Mouse (Mus musculus) neural tube, embryonic 13.5 days (tissue): ENCODE data around the gene Lsamp. TPM values are rescaled to one million over a fixed set of nuclear protein-coding genes. Genes with fewer than 3 reads are reported as not detected.

Experiments used
- ATAC-seq: fragments of 200-750 bp; cut with Nextera tagmentation; 2 replicates; pipeline ENCODE4 v1.8.0; 2017; ENCODE audit warnings: low read depth, mild to moderate bottlenecking, moderate TSS enrichment, moderate library complexity
- H3K27ac ChIP-seq: fragments of 300-500 bp; sonication (generic); replicated peaks from 2 replicates; pipeline ENCODE4 v1.5.1; 2015; ENCODE audit warnings: moderate library complexity, mild to moderate bottlenecking, inconsistent platforms
- H3K27me3 ChIP-seq: fragments of 300-500 bp; sonication (generic); 2 replicates; pipeline ENCODE4 v1.6.1; 2015; ENCODE audit warnings: mild to moderate bottlenecking, inconsistent platforms
- H3K36me3 ChIP-seq: fragments of 300-500 bp; sonication (generic); 2 replicates; pipeline ENCODE4 v1.6.1; 2015; ENCODE audit warnings: mild to moderate bottlenecking, inconsistent platforms
- H3K4me1 ChIP-seq: fragments of 300-500 bp; sonication (generic); replicated peaks from 2 replicates; pipeline ENCODE4 v1.6.1; 2015; ENCODE audit warnings: inconsistent platforms
- H3K4me2 ChIP-seq: fragments of 300-500 bp; sonication (generic); 2 replicates; pipeline ENCODE4 v1.6.1; 2015; ENCODE audit warnings: inconsistent platforms, mild to moderate bottlenecking, moderate library complexity
- H3K4me3 ChIP-seq: fragments of 300-500 bp; sonication (generic); 2 replicates; pipeline ENCODE4 v1.5.1; 2015; ENCODE audit warnings: mild to moderate bottlenecking, inconsistent platforms
- H3K9ac ChIP-seq: fragments of 300-500 bp; sonication (generic); 2 replicates; pipeline ENCODE4 v1.6.1; 2015; ENCODE audit warnings: moderate library complexity, mild to moderate bottlenecking, inconsistent platforms
- H3K9me3 ChIP-seq: fragments of 300-500 bp; sonication (generic); 2 replicates; pipeline ENCODE4 v1.6.1; 2016; ENCODE audit warnings: inconsistent platforms
- WGBS: fragments of 180-500 bp; shearing (Covaris S2); methylation state at CpG from one replicate; pipeline ENCODE4 v1.1.7; 2015; 5-methylcytosine and 5-hydroxymethylcytosine counted together
- polyA plus RNA-seq: library from polyadenylated mRNA; unstranded; fragments of >200 nt; fragmentation: Nextera tagmentation; extraction: Ambion mirVana; gene quantifications from 2 replicates; pipeline ENCODE4 v1.2.1, GENCODE M21; 2015

Lsamp gene
- polyA plus RNA-seq, 1 experiment from 2014 or later = 56.5 TPM

DNA sequence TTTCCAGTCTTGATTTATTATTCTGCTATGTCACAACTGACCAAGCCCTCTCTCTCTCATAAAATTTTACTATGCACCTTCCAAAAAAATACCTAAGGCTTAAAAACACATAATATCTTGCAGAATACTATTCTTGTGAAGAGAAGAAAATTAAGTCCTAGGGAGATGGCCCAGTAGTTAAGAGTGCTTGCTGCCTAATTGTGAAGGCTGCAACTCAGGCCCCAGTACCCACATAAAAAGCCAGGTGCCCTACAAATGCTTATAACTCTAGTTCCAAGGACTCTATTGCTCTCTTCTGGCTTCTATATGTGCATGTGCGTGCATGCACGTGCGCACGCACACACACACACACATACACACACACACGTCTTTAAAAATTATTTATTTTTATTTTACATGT lies 1225.9 kb downstream of the Lsamp start:
- Histone ChIP-seq H3K4me1 (no peaks in the 10 kb centered on the region; the same call in 1 of the 2 replicates), H3K27ac (no peak overlapping the region), H3K27me3 (no peaks in the 10 kb centered on the region), H3K36me3 (no peaks in the 10 kb centered on the region), H3K4me2 (no peak overlapping the region), H3K9me3 (no peaks in the 10 kb centered on the region), H3K4me3 (no peak overlapping the region), H3K9ac (no peak overlapping the region)
- 94% methylated on average over 5 of the region's 5 CpGs for WGBS
- no peak for ATAC-seq

DNA sequence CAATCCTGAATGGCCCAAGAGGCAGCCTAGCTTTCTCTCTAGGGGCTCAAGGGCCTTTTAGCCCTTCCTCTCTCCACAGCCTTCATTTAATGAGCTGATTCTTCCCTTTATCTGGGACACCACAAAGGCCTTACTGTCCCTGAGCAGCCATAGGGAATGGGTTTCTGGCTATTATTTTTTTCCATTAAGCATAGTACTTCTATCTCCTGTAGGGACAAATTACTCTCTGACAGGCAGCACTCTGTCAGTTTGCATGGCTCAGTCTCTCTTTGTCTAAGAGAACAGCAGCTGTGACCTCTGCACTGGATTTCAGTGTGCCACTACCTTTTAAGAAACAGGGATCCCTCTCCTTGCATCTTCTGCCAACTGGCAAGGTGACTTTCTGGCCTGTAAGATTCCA lies 1251.7 kb downstream of the Lsamp start:
- peak overlapping the region; percentile 14; the same call in 1 of the 2 replicates for H3K27ac ChIP-seq

DNA sequence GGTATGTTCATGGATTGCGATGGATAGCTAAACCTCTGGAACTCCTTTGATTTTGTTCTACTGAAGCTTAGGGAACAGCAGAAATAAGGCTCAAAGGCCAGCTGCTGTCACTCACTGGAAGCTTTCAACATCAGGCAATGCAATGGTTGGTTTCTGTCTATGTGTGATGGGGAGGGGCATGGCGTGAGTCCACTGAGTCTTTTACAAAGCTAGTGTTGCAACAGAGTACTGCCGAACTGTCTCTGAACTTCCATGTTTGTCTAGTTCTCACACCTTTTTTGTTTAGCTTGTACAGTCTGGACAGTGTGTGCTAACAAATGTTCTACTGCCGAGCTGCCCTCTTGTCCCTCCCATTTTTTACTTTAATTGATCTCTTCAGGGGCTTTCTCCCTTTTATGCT lies 1258.7 kb downstream of the Lsamp start:
- no peak overlapping the region for H3K9ac ChIP-seq
- H3K27ac ChIP-seq = no peak overlapping the region
- H3K9me3 ChIP-seq = no peaks in the 10 kb centered on the region
- H3K27me3 ChIP-seq = no peaks in the 10 kb centered on the region
- H3K4me1 ChIP-seq = no peaks in the 10 kb centered on the region
- H3K4me3 ChIP-seq = no peak overlapping the region
- no peak overlapping the region for H3K4me2 ChIP-seq
- no peak for ATAC-seq
- 70% methylated on average over 4 of the region's 4 CpGs for WGBS
- no peaks in the 10 kb centered on the region for H3K36me3 ChIP-seq

More for the DNA sequence above, 1251.7 kb downstream of the Lsamp start:
- Histone ChIP-seq H3K9me3 (no peaks in the 10 kb centered on the region), H3K36me3 (no peaks in the 10 kb centered on the region), H3K4me1 (no peaks in the 10 kb centered on the region), H3K9ac (no peak overlapping the region), H3K4me2 (no peak overlapping the region), H3K4me3 (no peak overlapping the region), H3K27me3 (no peaks in the 10 kb centered on the region)
- no peak for ATAC-seq

DNA sequence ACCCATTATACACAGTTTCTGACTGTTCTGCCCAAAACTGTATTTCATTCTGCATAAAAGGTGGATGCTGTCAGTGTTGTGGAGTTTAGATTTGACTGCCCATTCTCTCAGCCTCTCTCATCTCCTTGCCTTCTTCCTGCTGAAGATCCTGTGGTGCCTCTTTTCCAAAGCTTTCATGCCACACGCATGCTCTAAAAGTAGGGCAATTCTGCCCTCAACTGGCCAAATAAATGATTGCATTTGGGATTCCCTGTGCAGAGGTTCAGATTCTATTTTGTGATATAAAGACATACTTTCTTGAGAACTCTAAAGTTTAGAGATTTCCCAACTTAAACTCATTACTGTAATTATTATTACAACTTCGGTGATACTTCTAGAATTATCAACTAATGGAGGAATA lies 1260.5 kb downstream of the Lsamp start:
- Histone ChIP-seq H3K4me3 (no peak overlapping the region), H3K9me3 (no peaks in the 10 kb centered on the region), H3K27ac (no peak overlapping the region), H3K4me2 (no peak overlapping the region), H3K9ac (no peak overlapping the region), H3K27me3 (no peaks in the 10 kb centered on the region), H3K36me3 (no peaks in the 10 kb centered on the region), H3K4me1 (no peaks in the 10 kb centered on the region)
- 17% methylated on average over 2 of the region's 2 CpGs for WGBS
- ATAC-seq = peak; percentile 47; the same call in 1 of the 2 replicates

DNA sequence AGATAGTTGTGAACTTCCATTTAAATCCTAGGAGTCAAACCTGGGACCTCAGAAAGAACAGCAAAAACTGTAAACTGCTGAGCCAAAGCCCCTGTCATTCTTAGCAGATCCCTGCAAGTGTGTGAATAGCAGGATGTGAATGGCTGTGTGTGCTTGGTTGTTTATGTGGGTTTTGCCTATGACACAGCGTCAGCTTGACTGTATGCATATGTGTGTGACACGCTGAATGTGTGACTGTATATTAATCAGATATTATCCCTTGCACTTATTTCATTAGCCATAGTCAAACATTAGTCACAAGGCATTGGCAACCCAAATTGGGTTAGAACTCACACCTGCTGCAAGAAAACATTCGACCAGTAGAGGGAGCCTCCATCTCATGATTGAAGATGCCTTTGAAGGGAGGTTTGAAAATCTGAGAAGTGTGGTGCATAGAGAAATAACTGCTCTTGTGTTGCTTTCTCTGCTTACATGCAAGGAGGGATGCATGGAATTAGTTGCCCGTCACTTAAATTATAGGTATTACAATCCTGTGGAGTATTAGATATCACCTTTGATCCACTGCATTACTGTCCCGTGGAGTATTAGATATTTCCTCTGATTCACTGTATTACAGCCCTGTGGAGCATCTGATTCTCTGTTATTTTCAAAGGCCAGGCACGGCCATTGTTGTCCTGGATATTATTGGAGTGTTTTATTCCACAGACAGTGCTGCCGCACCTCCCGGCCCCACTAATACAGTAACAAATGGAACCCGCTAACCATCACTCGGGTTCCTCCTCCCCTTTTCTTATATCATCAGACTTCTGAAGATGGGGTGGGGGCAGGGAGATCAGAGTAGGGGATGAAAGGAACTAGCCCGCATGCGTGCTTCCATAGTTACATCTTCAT lies 1274.2 kb downstream of the Lsamp start:
- peak; percentile 74 for ATAC-seq
- H3K36me3 ChIP-seq = no peaks in the 10 kb centered on the region
- no peaks in the 10 kb centered on the region for H3K4me1 ChIP-seq
- peak overlapping the region; percentile 63; the same call in 1 of the 2 replicates for H3K27ac ChIP-seq
- WGBS = 52% methylated on average over 12 of the region's 12 CpGs
- no peak overlapping the region for H3K4me2 ChIP-seq
- no peaks in the 10 kb centered on the region for H3K9me3 ChIP-seq
- no peaks in the 10 kb centered on the region for H3K27me3 ChIP-seq
- H3K9ac ChIP-seq = no peak overlapping the region
- H3K4me3 ChIP-seq = no peak overlapping the region

DNA sequence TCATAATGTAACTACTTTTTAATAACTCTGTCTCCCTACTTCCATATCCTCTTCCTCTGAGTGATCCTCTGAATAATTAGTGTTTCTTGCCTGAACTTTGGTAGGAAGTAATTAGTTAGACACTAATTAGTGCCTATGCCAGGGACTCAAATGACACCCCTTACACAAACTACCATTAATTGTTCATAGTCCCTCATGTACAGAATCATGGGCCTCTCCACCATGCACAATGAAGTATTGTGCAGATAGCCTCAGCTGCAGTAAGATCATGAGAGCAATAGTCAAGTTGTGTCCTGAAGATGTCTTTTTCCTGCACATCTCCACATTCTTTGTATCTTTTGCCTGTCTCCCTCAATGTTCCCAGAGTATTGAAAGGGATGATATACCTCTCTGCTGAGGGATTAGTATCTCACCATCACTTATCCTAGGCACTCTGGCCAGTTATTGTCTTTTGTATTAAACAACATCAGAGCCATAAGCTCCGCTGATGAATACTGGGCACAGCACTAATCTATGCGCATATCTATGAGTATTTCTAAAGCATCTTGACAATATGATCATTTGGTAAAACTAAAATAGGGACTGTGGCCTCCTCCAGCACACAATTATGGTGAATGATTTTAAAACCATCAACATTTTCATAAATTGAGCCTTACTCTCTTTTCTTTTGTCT lies 1292.0 kb downstream of the Lsamp start:
- Histone ChIP-seq H3K9me3 (no peaks in the 10 kb centered on the region), H3K4me3 (no peak overlapping the region), H3K4me2 (no peak overlapping the region), H3K9ac (no peak overlapping the region), H3K27ac (no peak overlapping the region), H3K27me3 (no peaks in the 10 kb centered on the region), H3K36me3 (no peaks in the 10 kb centered on the region), H3K4me1 (no peaks in the 10 kb centered on the region)
- no peak for ATAC-seq
- WGBS = 85% methylated on average over 2 of the region's 2 CpGs

DNA sequence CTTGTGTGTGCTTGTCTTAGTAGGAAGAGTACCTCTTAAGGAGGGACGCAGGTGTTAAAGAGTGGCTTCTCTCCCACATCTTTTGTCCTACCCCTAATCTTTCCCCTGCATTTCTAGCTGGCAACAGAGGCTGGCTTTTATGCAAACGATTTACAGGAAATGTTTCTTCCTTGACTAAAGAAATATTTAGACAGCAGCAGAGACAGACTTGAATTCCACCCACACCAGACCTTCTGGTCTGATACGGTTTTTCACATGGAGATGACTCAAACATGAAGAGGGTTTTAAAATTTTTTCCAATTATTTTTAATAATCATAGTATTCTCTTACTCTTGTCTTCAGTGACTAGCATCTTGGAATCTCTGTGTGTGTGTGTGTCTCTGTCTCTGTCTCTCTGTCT lies 1333.8 kb downstream of the Lsamp start:
- no peak overlapping the region for H3K27ac ChIP-seq
- H3K4me3 ChIP-seq = no peak overlapping the region
- ATAC-seq = no peak
- H3K9ac ChIP-seq = no peak overlapping the region
- no peak overlapping the region for H3K4me2 ChIP-seq
- no peaks in the 10 kb centered on the region for H3K36me3 ChIP-seq
- no peaks in the 10 kb centered on the region for H3K27me3 ChIP-seq
- 79% methylated on average over 3 of the region's 3 CpGs for WGBS
- H3K4me1 ChIP-seq = no peaks in the 10 kb centered on the region
- H3K9me3 ChIP-seq = no peaks in the 10 kb centered on the region

DNA sequence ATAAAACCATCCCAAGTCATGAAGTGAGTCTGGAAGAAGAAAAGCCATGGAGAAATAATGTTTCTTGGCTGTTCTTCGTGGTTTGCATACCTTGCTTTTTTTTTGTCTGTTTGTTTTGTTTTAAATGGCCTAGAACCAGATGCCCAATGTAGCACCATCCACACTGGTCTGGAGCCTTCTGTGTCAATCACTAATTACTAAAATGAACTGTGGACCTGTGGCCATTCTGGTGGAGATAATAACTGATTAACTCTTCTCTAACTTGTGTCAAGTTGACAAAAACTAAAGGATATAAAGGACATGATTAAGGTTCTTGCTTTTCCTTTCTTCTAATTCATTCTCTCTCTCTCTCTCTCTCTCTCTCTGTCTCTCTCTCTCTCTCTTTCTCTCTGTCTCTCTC lies 1359.3 kb downstream of the Lsamp start:
- no peaks in the 10 kb centered on the region for H3K27me3 ChIP-seq
- H3K27ac ChIP-seq = no peak overlapping the region
- H3K36me3 ChIP-seq = no peaks in the 10 kb centered on the region
- H3K9me3 ChIP-seq = no peaks in the 10 kb centered on the region
- H3K9ac ChIP-seq = no peak overlapping the region
- H3K4me1 ChIP-seq = no peaks in the 10 kb centered on the region
- no peak overlapping the region for H3K4me2 ChIP-seq
- ATAC-seq = no peak
- WGBS = 78% methylated on average over 1 of the region's 1 CpGs
- no peak overlapping the region for H3K4me3 ChIP-seq

DNA sequence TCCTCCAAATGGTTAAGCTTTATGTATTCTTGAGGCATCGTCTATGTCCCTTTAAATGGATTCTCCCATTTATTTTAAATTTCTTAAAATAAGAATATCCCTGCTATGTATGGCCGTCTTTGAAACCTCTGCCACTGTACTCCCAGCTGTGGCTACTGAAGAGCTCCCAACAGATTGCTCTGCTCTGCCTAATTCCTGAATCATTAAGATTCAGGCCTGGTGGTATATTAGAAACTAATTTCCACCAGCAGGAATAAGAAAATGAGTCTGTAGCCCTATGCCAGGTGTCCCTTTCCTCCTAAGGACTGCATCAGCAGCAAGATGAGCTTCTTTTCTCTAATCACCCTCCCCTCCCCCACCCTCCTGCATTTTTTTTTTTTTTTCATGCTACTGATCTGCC lies 1381.0 kb downstream of the Lsamp start:
- H3K27me3 ChIP-seq = no peaks in the 10 kb centered on the region
- no peak overlapping the region for H3K27ac ChIP-seq
- no peak overlapping the region for H3K4me3 ChIP-seq
- WGBS = 68% methylated on average over 2 of the region's 2 CpGs
- no peak overlapping the region for H3K4me2 ChIP-seq
- H3K36me3 ChIP-seq = no peaks in the 10 kb centered on the region
- H3K9me3 ChIP-seq = no peaks in the 10 kb centered on the region
- no peak overlapping the region for H3K9ac ChIP-seq
- no peaks in the 10 kb centered on the region for H3K4me1 ChIP-seq
- ATAC-seq = no peak; the same call in 1 of the 2 replicates

DNA sequence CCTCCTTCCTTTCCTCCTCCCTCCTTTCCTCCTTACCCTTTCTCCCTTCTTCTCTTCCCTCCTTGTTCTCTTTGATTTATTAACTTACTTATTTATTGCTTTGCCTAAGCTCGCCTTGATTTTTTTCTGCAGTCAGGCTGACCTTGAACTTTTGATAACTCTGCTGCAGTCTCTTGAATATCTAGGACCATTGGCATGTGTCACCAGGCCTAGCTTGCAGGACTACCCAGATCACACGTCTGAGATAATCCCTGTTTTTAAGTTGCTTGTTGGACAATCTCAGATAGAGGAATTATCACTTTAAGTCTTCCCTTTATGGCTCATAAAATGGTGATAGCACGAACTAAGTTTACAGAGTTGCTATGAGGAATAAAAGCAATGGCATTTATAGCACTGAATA lies 1399.5 kb downstream of the Lsamp start:
- Histone ChIP-seq H3K36me3 (no peaks in the 10 kb centered on the region), H3K4me2 (no peak overlapping the region), H3K4me3 (no peak overlapping the region), H3K9me3 (no peaks in the 10 kb centered on the region), H3K27me3 (no peaks in the 10 kb centered on the region), H3K9ac (no peak overlapping the region), H3K27ac (no peak overlapping the region), H3K4me1 (no peaks in the 10 kb centered on the region)
- WGBS = 56% methylated on average over 3 of the region's 3 CpGs
- no peak for ATAC-seq

DNA sequence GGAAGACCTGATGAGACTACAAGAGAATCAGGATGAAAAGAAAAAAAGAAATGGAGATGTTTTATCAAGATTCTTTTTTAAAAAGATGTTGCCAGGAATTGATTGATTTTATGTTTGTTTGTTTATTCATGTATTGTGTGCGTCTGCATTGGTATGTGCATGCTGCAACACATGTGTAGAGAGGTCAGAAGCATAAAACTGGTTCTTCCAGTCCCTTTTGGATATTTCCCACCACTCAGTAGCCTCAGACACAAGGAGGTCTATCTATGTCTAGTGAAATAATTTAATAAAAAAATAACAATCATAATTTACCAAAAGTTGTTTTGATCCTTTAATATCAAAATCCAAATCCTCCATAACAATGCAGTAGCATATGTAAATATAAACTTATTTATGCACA lies 1400.1 kb downstream of the Lsamp start:
- Histone ChIP-seq H3K27ac (no peak overlapping the region), H3K4me1 (no peaks in the 10 kb centered on the region), H3K9me3 (no peaks in the 10 kb centered on the region), H3K4me2 (no peak overlapping the region), H3K9ac (no peak overlapping the region), H3K27me3 (no peaks in the 10 kb centered on the region), H3K36me3 (no peaks in the 10 kb centered on the region), H3K4me3 (no peak overlapping the region)
- no peak for ATAC-seq
- WGBS = 77% methylated on average over 1 of the region's 1 CpGs

DNA sequence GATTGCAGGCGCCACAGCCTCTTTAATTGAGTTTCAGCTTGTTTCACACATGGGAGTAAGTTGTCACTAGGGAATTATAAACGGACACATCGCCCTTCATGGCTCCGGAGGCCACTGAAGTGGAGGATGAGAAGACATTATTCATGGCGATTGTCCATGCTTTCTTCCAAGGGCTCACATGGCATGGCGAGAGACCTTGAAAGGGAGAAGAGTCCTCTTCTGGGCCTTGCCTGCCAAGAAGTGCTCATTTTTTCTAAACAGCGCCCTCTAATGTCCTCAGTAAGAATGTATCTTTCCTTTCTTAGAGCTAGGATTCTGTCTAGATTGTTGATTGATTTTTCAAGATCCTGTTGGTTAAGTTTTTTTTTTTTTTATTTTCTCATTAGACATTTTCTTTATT lies 1424.7 kb downstream of the Lsamp start:
- Histone ChIP-seq H3K4me1 (no peaks in the 10 kb centered on the region), H3K9me3 (no peaks in the 10 kb centered on the region), H3K9ac (no peak overlapping the region), H3K4me2 (no peak overlapping the region), H3K27ac (no peak overlapping the region), H3K27me3 (no peaks in the 10 kb centered on the region), H3K4me3 (no peak overlapping the region), H3K36me3 (no peaks in the 10 kb centered on the region)
- no peak for ATAC-seq
- 47% methylated on average over 7 of the region's 7 CpGs for WGBS
